Mouse (Mus musculus): ENCODE data around the gene Poc1b. TPM values are rescaled to one million over a fixed set of nuclear protein-coding genes. Genes with fewer than 3 reads are reported as not detected.

Gene Poc1b
- polyA plus RNA-seq (2017; shearing (Covaris generic)) = 36.5 TPM

GRCm38 (mm10) chr10:99106703-99107631 is at the start of gene Poc1b:
Poc1b (plus strand) TSS chr10:99107036.

GRCm38 (mm10) chr10:99107964-99108363 is 1.1 kb downstream of the Poc1b start, which contains the start of gene Galnt4:
Galnt4 (plus strand) TSS chr10:99108159.

GRCm38 (mm10) chr10:99126225-99126624 is 19.4 kb downstream of the Poc1b start, which contains the start of gene Phxr2:
Phxr2 (minus strand) TSS chr10:99126325.

Other genes with a start within 250 kb of the Poc1b start
- 140 TPM for gene Atp2b1, start 192.6 kb upstream of the Poc1b start, polyA plus RNA-seq (2017; shearing (Covaris generic))
- 14.5 TPM for gene Galnt4, start 1.1 kb downstream of the Poc1b start, polyA plus RNA-seq (2017; shearing (Covaris generic))
- gene Phxr2, start 19.3 kb downstream of the Poc1b start, polyA plus RNA-seq (2017; shearing (Covaris generic)) = 2.0 TPM
- 20.9 TPM for gene Dusp6, start 156.2 kb downstream of the Poc1b start, polyA plus RNA-seq (2017; shearing (Covaris generic))